Mouse (Mus musculus): ENCODE data around the gene Irf2bp1.

The Irf2bp1 gene

GRCm38 (mm10) chr7:19000421-19000820, 3.4 kb upstream of the Irf2bp1 start:
- in situ Hi-C loops (cut with MboI, MseI): loop anchor here (25.0 kb wide), 1 partner anchor 937 kb away; no protein-coding TSS in a partner anchor

DNA sequence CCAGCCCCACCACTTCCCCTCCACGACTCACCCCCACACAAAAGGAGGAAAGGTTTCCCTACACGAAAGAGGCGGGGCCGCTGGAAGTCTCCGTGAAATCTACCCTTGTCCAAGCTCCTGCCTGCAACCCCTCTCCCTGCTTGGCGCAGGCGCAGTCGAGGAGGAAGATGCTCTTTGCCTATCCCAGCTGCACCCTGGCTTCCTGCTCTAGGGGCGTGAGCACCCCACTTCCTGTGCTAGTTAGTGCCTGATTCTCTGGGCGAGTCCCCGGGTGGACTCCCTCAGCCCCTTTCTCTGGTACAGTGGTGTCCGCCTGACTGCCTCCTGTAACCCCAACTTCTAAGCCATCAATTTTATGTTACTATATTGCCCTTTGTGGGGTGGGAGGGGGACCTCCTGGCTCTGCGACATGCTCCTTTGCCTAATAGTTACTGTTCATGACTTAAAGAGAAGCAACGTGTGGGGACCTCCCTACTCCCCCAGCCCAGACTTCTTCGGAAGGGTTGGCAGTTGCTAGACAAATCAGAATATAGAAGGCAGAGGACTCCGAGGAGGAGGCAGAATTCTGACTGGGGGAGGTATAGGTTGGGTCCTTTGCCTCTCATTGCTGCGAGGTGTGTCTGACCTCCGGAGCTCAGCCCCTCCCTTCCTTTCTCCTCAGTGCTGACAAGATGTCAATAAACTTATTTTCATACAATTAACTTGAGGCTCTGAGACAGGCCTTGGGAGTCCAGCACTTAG, 2.6 kb upstream of the Irf2bp1 start:
- in situ Hi-C loops (cut with MboI, MseI): loop anchor here (25.0 kb wide), 1 partner anchor 936 kb away; no protein-coding TSS in a partner anchor

- in situ Hi-C loops (cut with MboI, MseI): loop anchor here (25.0 kb wide), 1 partner anchor 936 kb away; no protein-coding TSS in a partner anchor
Measured at GRCm38 (mm10) chr7:19001807-19002085, 2.1 kb upstream of the Irf2bp1 start.

GRCm38 (mm10) chr7:19002115-19002514, 1.7 kb upstream of the Irf2bp1 start:
- in situ Hi-C loops (cut with MboI, MseI): loop anchor here (25.0 kb wide), 1 partner anchor 935 kb away; no protein-coding TSS in a partner anchor

DNA sequence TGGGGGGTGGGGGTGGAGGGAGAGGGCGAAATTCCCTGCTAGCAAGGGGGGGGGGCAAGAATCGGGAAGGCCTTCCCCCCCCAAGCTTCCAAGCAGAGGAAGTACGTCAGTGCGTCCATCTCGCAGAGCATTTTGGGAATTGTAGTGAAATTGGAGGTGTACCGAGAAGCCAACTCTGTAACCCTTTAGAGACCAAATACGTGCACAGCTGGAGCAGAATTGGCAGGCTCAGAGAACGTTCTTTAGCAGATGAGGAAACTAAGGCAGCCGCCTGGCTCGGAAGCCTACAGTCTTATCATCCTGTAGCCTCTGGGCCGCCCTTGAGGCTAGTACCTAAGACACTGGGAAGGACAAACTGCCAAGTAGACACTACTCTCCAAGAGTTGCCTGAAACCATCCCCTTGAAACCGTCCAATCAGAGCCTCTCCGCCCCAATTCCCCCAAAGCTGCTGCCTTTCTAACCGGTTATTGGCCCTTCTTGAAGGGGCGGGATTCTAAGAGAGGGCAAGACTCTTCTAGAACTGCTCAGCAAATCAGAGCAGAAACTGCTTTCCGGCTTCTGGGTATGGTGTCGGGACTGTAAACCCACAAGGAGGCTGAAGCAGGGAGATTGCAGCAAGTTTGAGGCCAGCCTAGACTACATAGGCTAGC, 871 bp upstream of the Irf2bp1 start:
- in situ Hi-C loops (cut with MboI, MseI): loop anchor here (25.0 kb wide), 1 partner anchor 934 kb away; no protein-coding TSS in a partner anchor

DNA sequence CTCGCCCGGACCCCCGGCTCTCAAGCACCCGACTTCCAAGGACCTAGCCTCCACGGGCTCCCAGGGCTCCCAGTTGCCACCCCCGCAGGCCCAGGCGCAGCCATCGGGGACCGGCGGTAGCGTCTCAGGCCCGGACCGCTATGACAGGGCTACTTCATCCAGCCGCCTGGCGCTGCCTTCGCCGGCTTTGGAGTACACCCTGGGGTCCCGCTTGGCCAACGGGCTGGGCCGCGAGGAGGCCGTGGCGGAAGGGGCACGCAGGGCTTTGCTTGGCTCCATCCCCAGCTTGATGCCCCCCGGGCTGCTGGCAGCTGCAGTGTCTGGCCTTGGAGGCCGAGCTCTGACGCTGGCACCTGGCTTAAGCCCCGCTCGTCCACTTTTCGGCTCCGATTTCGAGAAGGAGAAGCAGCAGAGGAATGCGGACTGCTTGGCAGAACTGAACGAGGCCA, 811 bp downstream of the Irf2bp1 start:
- in situ Hi-C loops (cut with MboI, MseI): loop anchor here (25.0 kb wide), 1 partner anchor 933 kb away; no protein-coding TSS in a partner anchor

DNA sequence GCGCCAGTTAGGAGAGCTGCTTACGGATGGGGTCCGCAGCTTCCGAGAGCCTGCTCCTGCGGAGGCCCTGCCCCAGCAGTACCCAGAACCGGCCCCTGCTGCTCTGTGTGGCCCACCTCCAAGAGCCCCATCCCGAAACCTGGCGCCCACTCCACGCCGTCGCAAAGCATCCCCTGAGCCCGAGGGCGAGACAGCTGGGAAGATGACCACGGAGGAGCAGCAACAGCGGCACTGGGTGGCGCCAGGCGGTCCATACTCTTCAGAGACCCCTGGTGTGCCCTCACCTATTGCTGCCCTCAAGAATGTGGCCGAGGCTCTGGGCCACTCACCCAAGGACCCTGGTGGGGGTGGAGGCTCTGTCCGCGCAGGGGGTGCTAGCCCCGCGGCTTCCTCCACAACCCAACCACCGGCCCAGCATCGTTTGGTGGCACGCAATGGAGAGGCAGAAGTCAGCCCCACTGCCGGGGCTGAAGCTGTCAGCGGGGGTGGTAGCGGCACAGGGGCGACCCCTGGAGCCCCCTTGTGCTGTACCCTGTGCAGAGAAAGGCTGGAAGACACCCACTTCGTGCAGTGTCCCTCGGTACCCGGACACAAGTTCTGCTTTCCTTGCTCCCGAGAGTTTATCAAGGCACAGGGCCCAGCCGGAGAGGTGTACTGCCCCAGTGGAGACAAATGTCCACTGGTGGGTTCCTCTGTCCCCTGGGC, 1.7 kb downstream of the Irf2bp1 start:
- in situ Hi-C loops (cut with MboI, MseI): loop anchor here (25.0 kb wide), 1 partner anchor 932 kb away; no protein-coding TSS in a partner anchor

DNA sequence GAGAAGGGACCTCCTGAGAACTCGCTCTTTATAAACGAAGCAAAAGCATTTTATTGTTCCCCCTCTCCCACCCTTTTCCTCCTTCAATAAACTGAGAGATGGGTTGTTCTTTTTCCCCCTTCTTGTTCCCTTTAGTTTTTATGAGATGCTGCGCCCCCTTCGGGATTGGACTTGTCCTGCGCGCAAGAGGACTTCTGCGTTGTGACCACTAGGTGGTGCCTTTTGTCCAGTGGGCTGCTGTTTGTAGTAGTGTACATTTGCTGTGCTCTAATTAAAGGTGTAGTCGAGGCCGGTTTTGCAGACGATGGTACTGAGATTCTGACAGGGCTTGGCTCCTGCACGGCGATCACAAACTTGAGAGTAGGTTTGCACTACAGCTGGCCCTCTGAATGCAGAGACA, 2.6 kb downstream of the Irf2bp1 start:
- in situ Hi-C loops (cut with MboI, MseI): loop anchor here (25.0 kb wide), 1 partner anchor 931 kb away; no protein-coding TSS in a partner anchor

GRCm38 (mm10) chr7:19007026-19007977, 3.5 kb downstream of the Irf2bp1 start:
- in situ Hi-C loops (cut with MboI, MseI): loop anchor here (25.0 kb wide), 1 partner anchor 930 kb away; no protein-coding TSS in a partner anchor

GRCm38 (mm10) chr7:19010581-19010980, 6.7 kb downstream of the Irf2bp1 start:
- in situ Hi-C loops (cut with MboI, MseI): loop anchor here (25.0 kb wide), 1 partner anchor 927 kb away; no protein-coding TSS in a partner anchor

- in situ Hi-C loops (cut with MboI, MseI): loop anchor here (25.0 kb wide), 1 partner anchor 925 kb away; no protein-coding TSS in a partner anchor
Measured at GRCm38 (mm10) chr7:19012025-19012621, 8.3 kb downstream of the Irf2bp1 start.

DNA sequence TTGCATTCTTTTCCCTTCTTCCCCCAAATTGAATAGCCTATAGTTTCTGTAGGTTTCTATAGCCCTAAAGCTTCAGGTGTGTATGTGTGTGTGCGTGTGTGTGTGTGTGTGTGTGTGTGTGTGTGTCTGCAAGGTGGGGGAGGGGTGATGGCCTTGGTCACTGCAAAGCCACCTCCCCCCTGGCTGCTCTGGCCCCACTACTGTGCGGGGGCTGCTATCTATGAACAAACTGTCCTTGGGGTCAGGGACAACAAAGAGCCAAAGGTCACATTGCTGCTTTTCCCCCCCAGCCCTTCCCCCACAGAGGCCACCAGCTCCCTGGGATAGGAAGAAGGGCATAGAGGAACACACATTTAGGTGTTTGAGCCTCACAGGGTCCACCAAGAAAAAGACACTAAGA, 9.0 kb downstream of the Irf2bp1 start:
- in situ Hi-C loops (cut with MboI, MseI): loop anchor here (25.0 kb wide), 1 partner anchor 924 kb away; no protein-coding TSS in a partner anchor

- in situ Hi-C loops (cut with MboI, MseI): loop anchor here (25.0 kb wide), 1 partner anchor 923 kb away; no protein-coding TSS in a partner anchor
Measured at GRCm38 (mm10) chr7:19014452-19014851, 10.6 kb downstream of the Irf2bp1 start.

- in situ Hi-C loops (cut with MboI, MseI): loop anchor here (25.0 kb wide), 1 partner anchor 921 kb away; no protein-coding TSS in a partner anchor
Measured at GRCm38 (mm10) chr7:19016042-19016441, 12.2 kb downstream of the Irf2bp1 start.

DNA sequence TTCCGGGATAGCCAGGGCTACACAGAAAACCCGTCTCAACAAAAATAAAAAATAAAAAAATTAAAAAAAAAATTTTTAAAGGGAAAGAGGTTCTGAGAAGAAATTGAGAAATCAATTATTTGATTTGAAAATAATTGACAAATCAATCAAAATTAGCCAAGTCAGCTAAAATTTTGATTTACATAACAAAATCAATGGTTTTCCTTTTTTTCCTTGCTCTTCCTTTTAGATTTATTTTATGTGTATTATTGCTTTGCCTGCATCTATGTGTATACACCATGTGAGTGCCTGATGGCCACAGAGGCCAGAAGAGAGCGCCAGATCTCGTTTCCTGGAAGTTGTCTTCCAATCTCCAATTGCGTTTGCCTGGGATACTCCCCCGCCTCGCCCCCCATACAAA, 14.1 kb downstream of the Irf2bp1 start:
- in situ Hi-C loops (cut with MboI, MseI): loop anchor here (25.0 kb wide), 1 partner anchor 919 kb away; no protein-coding TSS in a partner anchor

GRCm38 (mm10) chr7:19021048-19021447, 17.2 kb downstream of the Irf2bp1 start:
- in situ Hi-C loops (cut with MboI, MseI): loop anchor here (25.0 kb wide), 1 partner anchor 916 kb away; no protein-coding TSS in a partner anchor

DNA sequence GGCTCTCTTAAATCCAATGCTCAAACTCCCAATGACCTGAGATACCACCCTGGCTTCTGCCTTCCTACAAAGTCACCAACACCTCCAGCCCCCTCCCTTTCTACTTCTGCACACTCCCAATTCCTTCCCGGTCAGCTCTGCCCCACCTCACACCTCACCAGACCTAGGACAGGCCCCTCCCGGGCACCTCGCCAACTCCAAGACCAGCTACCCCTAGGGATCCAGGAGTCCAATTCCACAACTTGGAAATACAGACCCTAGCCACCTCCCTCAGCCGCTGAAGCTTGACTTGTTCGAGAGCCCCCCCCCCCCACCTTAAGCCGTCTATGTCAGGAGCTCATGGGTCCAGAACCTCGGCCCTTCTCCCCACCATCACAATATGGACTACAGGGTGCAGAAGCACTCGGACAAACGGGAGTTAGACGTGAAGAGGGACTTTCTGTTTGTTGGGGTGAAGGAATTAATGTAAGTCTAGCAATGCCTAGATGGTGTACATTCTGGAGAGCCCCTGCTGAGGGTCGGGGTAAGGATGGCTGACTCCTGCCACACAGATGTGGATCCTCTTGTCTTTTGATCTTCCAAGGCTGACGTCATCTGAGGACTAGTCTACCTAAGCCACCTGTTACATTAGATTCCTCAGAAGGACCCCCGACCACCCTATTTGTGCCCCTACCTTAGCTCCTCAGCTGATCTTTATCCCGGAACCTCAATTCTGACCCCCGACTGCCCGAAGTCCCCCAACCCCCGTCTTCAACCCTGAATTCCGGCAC, 18.5 kb downstream of the Irf2bp1 start:
- in situ Hi-C loops (cut with MboI, MseI): loop anchor here (25.0 kb wide), 1 partner anchor 915 kb away; no protein-coding TSS in a partner anchor

- in situ Hi-C loops (cut with MboI, MseI): loop anchor here (25.0 kb wide), 1 partner anchor 914 kb away; no protein-coding TSS in a partner anchor
Measured at GRCm38 (mm10) chr7:19023357-19023814, 19.5 kb downstream of the Irf2bp1 start, which contains the start of gene Foxa3. Foxa3 (minus strand) TSS chr7:19023538.

GRCm38 (mm10) chr7:19024096-19024506, 20.3 kb downstream of the Irf2bp1 start, which contains the start of gene Sympk:
Sympk (plus strand) TSS chr7:19024377.
- in situ Hi-C loops (cut with MboI, MseI): loop anchor here (25.0 kb wide), 1 partner anchor 913 kb away; no protein-coding TSS in a partner anchor

Data from T-helper 2 cell (primary cell).